Mouse (Mus musculus) CH12.LX (cell line): Measurements from ENCODE around the gene Ttc4. TPM values are rescaled to one million over a fixed set of nuclear protein-coding genes. Genes with fewer than 3 reads are reported as not detected.

ENCODE experiments used
- DNase-seq: peaks from one replicate; pipeline ENCODE4 v3.0.0-alpha.2; 2013; ENCODE audit errors: extremely low read depth
- H3K27ac ChIP-seq: 2 replicates; pipeline ENCODE4 v1.5.1; 2012; ENCODE audit warnings: low read depth, mild to moderate bottlenecking, control low read depth, moderate library complexity; ENCODE audit not compliant: insufficient read depth
- H3K27me3 ChIP-seq: replicated peaks from 2 replicates; pipeline ENCODE3; 2012; ENCODE audit warnings: inconsistent platforms
- H3K36me3 ChIP-seq, 2 experiments: replicated peaks in 1 of 2; 2 replicates each; pipeline versions ENCODE3 to v1.6.1; 2012; ENCODE audit warnings: inconsistent platforms in 1 of 2, low read length in 1 of 2, mild to moderate bottlenecking in 1 of 2, mixed read lengths in 1 of 2, moderate library complexity in 1 of 2; ENCODE audit not compliant: control insufficient read depth in 1 of 2, insufficient read depth in 1 of 2
- H3K4me1 ChIP-seq, 2 experiments: 2 replicates each; pipeline ENCODE4 v1.6.1; 2012; ENCODE audit warnings: inconsistent platforms in 1 of 2, moderate library complexity in 1 of 2; ENCODE audit not compliant: insufficient read depth in 2 of 2, control insufficient read depth in 1 of 2
- H3K4me2 ChIP-seq: 2 replicates; pipeline ENCODE4 v1.6.1; 2012; ENCODE audit warnings: low read depth, mild to moderate bottlenecking, control low read depth; ENCODE audit not compliant: poor library complexity, insufficient read depth, severe bottlenecking
- H3K4me3 ChIP-seq, 3 experiments: fragments of 150-350 bp in 1 of 3; sonication (generic) in 1 of 3; replicated peaks in 1 of 3; 2 replicates each; pipeline versions ENCODE3 to v1.5.1; 2011 to 2012; ENCODE audit warnings: low read depth in 2 of 3, low read length in 2 of 3, mild to moderate bottlenecking in 2 of 3, moderate library complexity in 2 of 3, control low read depth in 1 of 3, improper control_type of control experiment in 1 of 3, inconsistent platforms in 1 of 3, mixed read lengths in 1 of 3; ENCODE audit not compliant: poor library complexity in 1 of 3
- H3K79me2 ChIP-seq: replicated peaks from 2 replicates; pipeline ENCODE4 v1.6.1; 2012; ENCODE audit warnings: mild to moderate bottlenecking, moderate library complexity; ENCODE audit not compliant: control insufficient read depth, poor library complexity, insufficient read depth, severe bottlenecking; ENCODE audit errors: extremely low read depth
- H3K9ac ChIP-seq: 2 replicates; pipeline ENCODE4 v1.6.1; 2012; ENCODE audit warnings: low read depth, mild to moderate bottlenecking, control low read depth, moderate library complexity; ENCODE audit not compliant: insufficient read depth
- H3K9me3 ChIP-seq: replicated peaks from 2 replicates; pipeline ENCODE3; 2012; ENCODE audit warnings: low read length, inconsistent platforms, mixed read lengths
- BHLHE40 ChIP-seq: IDR thresholded peaks from 2 replicates; pipeline ENCODE4 v1.6.1; 2011; ENCODE audit warnings: mild to moderate bottlenecking, low read depth, low read length, improper control_type of control experiment
- CHD1 ChIP-seq: IDR thresholded peaks from 2 replicates; pipeline ENCODE4 v1.6.1; 2012; ENCODE audit warnings: low read depth, low read length, improper control_type of control experiment, inconsistent platforms
- CTCF ChIP-seq, 2 experiments: IDR thresholded peaks in 1 of 2; conservative IDR thresholded peaks in 1 of 2; 2 replicates each; pipeline ENCODE4 v1.5.1; 2011 to 2012; ENCODE audit warnings: low read depth in 2 of 2, low read length in 2 of 2, improper control_type of control experiment in 1 of 2, inconsistent platforms in 1 of 2, mild to moderate bottlenecking in 1 of 2, moderate library complexity in 1 of 2
- HCFC1 ChIP-seq: IDR thresholded peaks from 2 replicates; pipeline ENCODE4 v1.6.1; 2012; ENCODE audit warnings: low read depth, mild to moderate bottlenecking, inconsistent platforms, low read length, improper control_type of control experiment
- JUND ChIP-seq: conservative IDR thresholded peaks from 2 replicates; pipeline ENCODE4 v1.6.1; 2011; ENCODE audit warnings: low read depth, low read length, improper control_type of control experiment
- KAT2A ChIP-seq: IDR thresholded peaks from 2 replicates; pipeline ENCODE4 v1.6.1; 2012; ENCODE audit warnings: low read length, improper control_type of control experiment, inconsistent platforms; ENCODE audit not compliant: insufficient replicate concordance
- MAX ChIP-seq: IDR thresholded peaks from 2 replicates; pipeline ENCODE4 v1.6.1; 2011; ENCODE audit warnings: low read length, improper control_type of control experiment
- MAZ ChIP-seq: IDR thresholded peaks from 2 replicates; pipeline ENCODE4 v1.6.1; 2012; ENCODE audit warnings: low read depth, mild to moderate bottlenecking, inconsistent platforms, low read length, improper control_type of control experiment, moderate library complexity
- MYC ChIP-seq: IDR thresholded peaks from 2 replicates; pipeline ENCODE4 v1.6.1; 2011; ENCODE audit warnings: low read depth, mild to moderate bottlenecking, improper control_type of control experiment, low read length
- NELFE ChIP-seq: IDR thresholded peaks from 2 replicates; pipeline ENCODE4 v1.6.1; 2011; ENCODE audit warnings: low read depth, low read length, improper control_type of control experiment
- POLR2A ChIP-seq: IDR thresholded peaks from 2 replicates; pipeline ENCODE4 v1.6.1; 2011; ENCODE audit warnings: low read depth, mild to moderate bottlenecking, improper control_type of control experiment, low read length
- POLR2AphosphoS2 ChIP-seq: IDR thresholded peaks from 2 replicates; pipeline ENCODE4 v1.6.1; 2011; ENCODE audit warnings: low read depth, low read length, improper control_type of control experiment
- RCOR1 ChIP-seq: conservative IDR thresholded peaks from 2 replicates; pipeline ENCODE4 v1.6.1; 2012; ENCODE audit warnings: low read depth, mild to moderate bottlenecking, inconsistent platforms, low read length, improper control_type of control experiment
- SMC3 ChIP-seq: IDR thresholded peaks from 2 replicates; pipeline ENCODE4 v1.6.1; 2011; ENCODE audit warnings: low read depth, low read length, improper control_type of control experiment
- TBP ChIP-seq: conservative IDR thresholded peaks from 2 replicates; pipeline ENCODE4 v1.6.1; 2011; ENCODE audit warnings: low read depth, low read length, improper control_type of control experiment
- TCF12 ChIP-seq: IDR thresholded peaks from 2 replicates; pipeline ENCODE4 v1.6.1; 2014; ENCODE audit warnings: low read depth, mild to moderate bottlenecking, inconsistent platforms, low read length, improper control_type of control experiment
- UBTF ChIP-seq: IDR thresholded peaks from 2 replicates; pipeline ENCODE4 v1.6.1; 2012; ENCODE audit warnings: low read depth, mild to moderate bottlenecking, inconsistent platforms, low read length, improper control_type of control experiment, moderate library complexity
- ZC3H11A ChIP-seq: IDR thresholded peaks from 2 replicates; pipeline ENCODE4 v1.6.1; 2012; ENCODE audit warnings: low read depth, mild to moderate bottlenecking, inconsistent platforms, low read length, improper control_type of control experiment
- ZNF384 ChIP-seq: IDR thresholded peaks from 2 replicates; pipeline ENCODE4 v1.6.1; 2012; ENCODE audit warnings: low read depth, low read length, improper control_type of control experiment, inconsistent platforms
- dilution Hi-C: fragments of 300-500 bp; cut with MboI; formaldehyde crosslinking; loops from 2 replicates; pipeline ENCODE4 v1.14.3; 2020; ENCODE audit warnings: low sequenced_read_pairs; ENCODE audit not compliant: extremely low pct_unique_long_range_greater_than_20kb, extremely low pct_ligation_motif_present
- in situ Hi-C: fragments of 300-500 bp; cut with MboI; formaldehyde crosslinking; loops from 3 replicates; pipeline ENCODE4 v1.14.3; 2019; ENCODE audit warnings: low sequenced_read_pairs, low pct_ligation_motif_present, low pct_unique_long_range_greater_than_20kb, mixed read lengths
- polyA plus RNA-seq: library from polyadenylated mRNA; unstranded; fragments of >175 nt; gene quantifications from 2 replicates; pipeline ENCODE4 v1.2.1, GENCODE M21; 2012; ENCODE audit warnings: low read depth; ENCODE audit not compliant: insufficient read length
- total RNA-seq, 2 experiments: library from RNA; depleted of rRNA; stranded (reverse); fragments of 300-350 nt in 1 of 2; fragments of >200 nt in 1 of 2; gene quantifications; 2 replicates each; pipeline ENCODE4 v1.2.3; 2012 to 2014

Ttc4 gene
- total and polyA plus RNA-seq, 3 experiments: 47.8 to 61.8 (median 50.2) TPM

DNA sequence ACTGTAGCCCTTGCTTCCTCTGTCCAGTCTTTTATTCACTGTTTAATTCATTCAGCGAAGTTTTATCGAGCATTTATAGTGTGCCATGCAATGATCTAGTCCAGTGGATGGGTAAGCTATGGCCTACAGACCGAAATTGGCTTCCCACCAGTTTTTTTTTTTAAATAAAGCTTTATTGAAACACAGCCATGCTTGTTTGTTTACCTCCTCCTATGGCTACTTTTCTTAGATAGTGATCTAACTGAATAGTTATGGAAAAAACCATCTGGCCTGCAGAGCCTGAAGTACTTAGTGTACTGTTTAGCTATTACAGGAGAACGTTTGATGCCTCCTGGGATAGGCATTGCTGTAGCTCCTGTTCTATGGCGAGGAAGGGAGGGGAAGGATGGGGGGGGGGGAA, 32.9 kb downstream of the Ttc4 start:
- Histone ChIP-seq H3K27me3 (peaks cover 15% of the 10 kb centered on the region), H3K4me3 (no peak overlapping the region)
- no peak for TF ChIP-seq ZC3H11A
- no peak for TF ChIP-seq RCOR1
- TF ChIP-seq CHD1: no peak
- TF ChIP-seq MYC: no peak
- TF ChIP-seq HCFC1: no peak
- TF ChIP-seq TBP: no peak
- TF ChIP-seq NELFE: no peak
- no peak for TF ChIP-seq MAZ
- TF ChIP-seq POLR2AphosphoS2: no peak
- TF ChIP-seq MAX: no peak
- TF ChIP-seq, all 38 proteins: peak for 0
- Histone ChIP-seq H3K79me2 (no peaks in the 10 kb centered on the region), H3K36me3 (no peaks in the 10 kb centered on the region), H3K27ac (no peak overlapping the region), H3K4me2 (no peak overlapping the region), H3K4me1 (peaks cover 3 to 24% of the 10 kb centered on the region in 2 experiments; a peak in 2 of 4 replicates), H3K9ac (no peak overlapping the region), H3K9me3 (peaks cover 3% of the 10 kb centered on the region)
- in situ Hi-C loops (loop anchor here (25.0 kb wide), 1 partner anchor 517 kb away; no protein-coding TSS in a partner anchor), dilution Hi-C loops (no loop called here)
- no peak for DNase-seq

DNA sequence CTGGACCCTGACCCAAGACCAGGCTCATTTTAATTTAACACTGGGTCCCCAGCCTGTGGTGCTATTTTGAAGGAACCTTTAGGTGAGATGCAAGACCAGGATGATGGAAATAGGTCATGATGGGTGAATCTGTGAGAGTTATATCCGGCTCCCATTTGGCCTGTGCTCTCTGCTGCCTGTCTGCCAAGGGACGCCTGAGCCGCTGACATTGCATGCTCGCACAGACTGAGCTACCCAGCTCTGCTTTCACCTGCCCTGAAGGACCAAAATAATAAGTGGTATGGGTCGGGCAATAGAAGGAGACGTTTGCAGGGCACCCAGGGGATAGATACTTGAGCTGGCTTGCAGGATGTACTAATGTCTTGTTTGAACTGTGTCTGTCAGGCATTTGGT, 34.5 kb downstream of the Ttc4 start:
- H3K4me1 ChIP-seq: peaks cover 3 to 19% of the 10 kb centered on the region in 2 experiments; a peak in 2 of 4 replicates
- peaks cover 9% of the 10 kb centered on the region for H3K9me3 ChIP-seq
- in situ Hi-C loops: loop anchor here (25.0 kb wide), 1 partner anchor 518 kb away; no protein-coding TSS in a partner anchor
- H3K36me3 ChIP-seq: no peaks in the 10 kb centered on the region
- no peak overlapping the region for H3K27ac ChIP-seq
- no peaks in the 10 kb centered on the region for H3K79me2 ChIP-seq
- no peak overlapping the region for H3K4me2 ChIP-seq
- H3K27me3 ChIP-seq: peaks cover 22% of the 10 kb centered on the region
- dilution Hi-C loops: no loop called here
- TF ChIP-seq CHD1 (no peak), TCF12 (no peak), POLR2A (no peak), UBTF (no peak), MAZ (no peak), RCOR1 (no peak), ZNF384 (no peak), CTCF (conservative IDR thresholded peaks at IDR 0.05 in 1 of 2, IDR thresholded peaks at IDR 0.05 in 1 of 2; ENCODE audit: low read depth in 2 of 2, low read length in 2 of 2) (no peak), BHLHE40 (no peak), JUND (no peak), KAT2A (no peak), SMC3 (no peak)
- H3K4me3 ChIP-seq: no peak overlapping the region
- DNase-seq: no peak
- no peak overlapping the region for H3K9ac ChIP-seq
